Mouse (Mus musculus) left cerebral cortex, postnatal 25 days (tissue): ENCODE results near the gene Fundc1. TPM values are rescaled to one million over a fixed set of nuclear protein-coding genes. Genes with fewer than 3 reads are reported as not detected.
"Not testable (repeated sequence)": the region's sequence is repeated elsewhere in the genome, so short reads cannot be mapped to it uniquely, and the experiment has no call there.

Experiments used
- DNase-seq, 2 experiments: peaks; one replicate each; pipeline ENCODE4 v3.0.0; 2022; ENCODE audit warnings: low spot score in 2 of 2, mixed read lengths in 1 of 2
- intact Hi-C: fragments of 180-260 bp; cut with DNase I; formaldehyde crosslinking; loops from one replicate; pipeline ENCODE4 v1.15.1; 2025
- total RNA-seq, 2 experiments: library from RNA; stranded (reverse); gene quantifications; 2 replicates each; pipeline ENCODE4 v1.2.3; 2021

Gene Fundc1
- total RNA-seq, result 10 to 100 TPM; 37.5 to 38.1 TPM

GRCm38 (mm10) chrX:17571621-17572459, at the start of gene Fundc1:
Gene Fundc1 (minus strand): TSS chrX:17572325.
- peak; percentile 89 to 97 for DNase-seq
- intact Hi-C loops, result loop anchor here (1.0 kb wide), 1 partner anchor 590 kb away; the partner anchor contains the start of gene Kdm6a

GRCm38 (mm10) chrX:17611253-17611652, 39.1 kb upstream of the Fundc1 start:
- no peak for DNase-seq
- intact Hi-C loops, result no loop called here

DNA sequence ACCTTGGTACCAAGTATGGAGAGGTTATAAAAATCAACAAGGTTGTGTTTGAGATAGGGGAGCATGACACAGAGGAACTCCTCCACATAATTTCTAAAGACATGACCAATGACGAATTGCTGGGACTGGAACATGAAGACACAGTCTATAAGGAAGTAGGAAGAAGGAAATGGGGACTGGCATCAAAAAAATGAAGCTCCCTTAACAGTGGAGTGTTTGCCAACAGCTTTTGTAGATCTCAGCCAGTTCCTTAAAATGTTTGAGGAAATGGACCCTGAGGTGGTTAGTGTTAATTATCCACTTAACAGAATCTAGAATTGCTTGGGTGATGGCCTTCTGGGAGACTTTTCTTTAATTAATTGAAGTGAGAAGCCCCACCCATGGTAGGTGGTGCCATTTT, 36.6 kb upstream of the Fundc1 start:
- DNase-seq, result no peak
- intact Hi-C loops, result no loop called here

GRCm38 (mm10) chrX:17607668-17608067, 35.5 kb upstream of the Fundc1 start:
- DNase-seq, result no peak
- intact Hi-C loops, result no loop called here

DNA sequence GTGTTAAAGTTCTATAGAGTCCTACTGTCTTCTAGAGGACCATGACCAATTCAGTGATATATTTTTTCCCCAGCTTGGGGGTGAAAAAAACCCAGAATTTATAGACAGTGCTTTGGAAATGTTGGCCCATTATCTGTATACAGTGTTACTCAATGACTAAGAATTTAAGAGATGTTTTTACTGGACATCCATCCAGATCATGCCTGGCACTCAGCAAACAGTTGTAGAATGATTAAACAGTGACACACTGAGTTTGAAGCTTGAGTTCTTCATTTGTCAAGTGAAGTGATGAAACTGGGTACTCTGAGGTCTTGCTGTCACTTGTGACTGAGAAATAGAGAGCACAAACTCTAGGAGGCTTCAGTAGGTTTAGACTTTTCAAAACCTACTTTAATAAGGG, 21.2 kb upstream of the Fundc1 start:
- intact Hi-C loops, result no loop called here
- DNase-seq, result no peak

DNA sequence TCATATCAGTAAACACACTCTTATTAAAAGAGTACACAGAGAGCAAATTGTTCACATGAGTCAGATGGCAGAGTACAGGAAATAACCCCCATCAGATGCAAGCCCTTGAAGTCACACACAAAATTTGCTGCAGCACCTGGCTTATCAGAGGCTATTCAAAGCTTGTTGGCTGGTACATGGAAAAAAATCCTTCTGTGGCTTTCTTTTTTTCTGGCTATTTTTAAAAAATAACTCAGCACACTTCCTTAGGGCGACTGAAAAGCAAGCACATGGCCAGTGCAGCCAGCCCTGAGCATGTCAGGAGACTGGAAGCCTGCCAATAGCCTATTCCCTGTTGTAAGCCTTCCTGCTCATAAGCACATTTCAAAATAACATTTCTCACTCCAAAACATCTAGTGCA, 18.6 kb upstream of the Fundc1 start:
- intact Hi-C loops, result no loop called here
- peak; percentile 28 to 53 for DNase-seq

DNA sequence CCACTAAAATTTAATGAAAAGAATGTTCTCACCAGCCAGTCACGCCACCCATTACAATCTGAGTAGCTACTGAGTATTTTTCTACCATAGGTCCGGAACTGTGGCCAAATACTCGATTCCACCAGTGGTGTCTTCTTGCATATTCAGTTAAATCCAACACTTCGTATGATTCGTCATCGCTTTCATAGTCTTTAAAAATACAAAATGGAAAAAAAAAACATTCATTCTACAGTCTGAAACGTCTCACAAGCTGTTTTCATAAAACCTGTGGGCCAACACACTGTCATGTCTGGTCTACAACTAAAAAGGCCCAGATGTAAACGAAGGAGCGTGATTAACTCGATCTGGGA, 879 bp downstream of the Fundc1 start:
- intact Hi-C loops, result loop anchor here (1.0 kb wide), 1 partner anchor 591 kb away; the partner anchor contains the start of gene Kdm6a
- DNase-seq, result no peak

- intact Hi-C loops, result no loop called here
- DNase-seq, result no peak
Measured at GRCm38 (mm10) chrX:17568670-17569069, 3.5 kb downstream of the Fundc1 start.

- DNase-seq, result no peak
- intact Hi-C loops, result no loop called here
Measured at GRCm38 (mm10) chrX:17565743-17566142, 6.4 kb downstream of the Fundc1 start.

GRCm38 (mm10) chrX:17564732-17565131, 7.4 kb downstream of the Fundc1 start:
- no peak for DNase-seq
- intact Hi-C loops, result no loop called here

GRCm38 (mm10) chrX:17558746-17559145, 13.4 kb downstream of the Fundc1 start:
- intact Hi-C loops, result no loop called here
- DNase-seq, result no peak

GRCm38 (mm10) chrX:17554488-17554887, 17.6 kb downstream of the Fundc1 start:
- intact Hi-C loops, result no loop called here
- no peak for DNase-seq

- DNase-seq, intact Hi-C loops: not testable (repeated sequence)
Measured at GRCm38 (mm10) chrX:17551586-17551985, 20.5 kb downstream of the Fundc1 start.

GRCm38 (mm10) chrX:17547143-17547806, 24.9 kb downstream of the Fundc1 start:
- intact Hi-C loops, result no loop called here
- DNase-seq, result peak in 1 of 2 experiments; percentile 15

- intact Hi-C loops, result no loop called here
Measured at GRCm38 (mm10) chrX:17544860-17545492, 27.1 kb downstream of the Fundc1 start.

DNA sequence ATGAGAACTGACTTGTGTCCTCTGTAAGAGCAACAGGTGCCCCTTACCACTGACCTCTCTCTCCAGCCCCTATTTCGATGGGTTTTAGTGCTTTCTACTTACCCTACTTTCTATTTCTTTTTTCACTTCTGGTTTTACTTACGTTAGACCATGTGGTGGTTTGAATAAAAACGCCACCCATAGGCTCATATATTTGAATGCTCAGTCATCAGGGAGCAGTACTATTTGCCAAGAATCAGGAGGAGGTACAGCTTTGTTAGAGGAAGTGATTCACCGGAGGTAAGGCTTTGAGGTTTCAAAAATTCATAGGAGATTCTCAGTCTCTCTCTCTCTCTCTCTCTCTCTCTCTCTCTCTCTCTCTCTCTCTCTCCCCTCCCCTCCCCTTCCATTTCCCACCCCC, 34.4 kb downstream of the Fundc1 start:
- intact Hi-C loops, result no loop called here
- no peak for DNase-seq

More at GRCm38 (mm10) chrX:17544860-17545492, 27.1 kb downstream of the Fundc1 start:
- peak in 1 of 2 experiments; percentile 26 for DNase-seq

DNA sequence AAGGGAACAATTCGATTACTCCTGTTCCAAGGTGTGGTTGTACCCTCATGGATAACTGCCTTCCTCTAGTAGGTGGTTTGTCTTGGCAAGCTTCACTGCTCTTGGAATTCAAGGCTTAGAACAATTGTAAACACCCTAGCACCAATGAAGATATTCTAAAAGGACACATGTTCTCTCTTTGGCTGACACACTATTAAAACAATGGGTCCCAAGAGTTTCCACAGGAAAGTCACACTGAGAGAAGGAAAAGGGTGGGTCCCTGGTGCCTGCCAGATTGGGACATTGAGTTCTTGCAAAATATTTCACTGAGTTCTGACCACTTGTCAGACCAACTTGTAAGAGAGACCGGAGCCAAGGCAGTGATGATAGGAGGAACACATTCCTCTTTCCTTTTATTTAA, 45.1 kb downstream of the Fundc1 start:
- DNase-seq, result no peak
- intact Hi-C loops, result no loop called here

- intact Hi-C loops, result no loop called here
- no peak for DNase-seq
Measured at GRCm38 (mm10) chrX:17521221-17521716, 50.9 kb downstream of the Fundc1 start.

GRCm38 (mm10) chrX:17520086-17520485, 52.0 kb downstream of the Fundc1 start:
- DNase-seq, result no peak
- intact Hi-C loops, result no loop called here

DNA sequence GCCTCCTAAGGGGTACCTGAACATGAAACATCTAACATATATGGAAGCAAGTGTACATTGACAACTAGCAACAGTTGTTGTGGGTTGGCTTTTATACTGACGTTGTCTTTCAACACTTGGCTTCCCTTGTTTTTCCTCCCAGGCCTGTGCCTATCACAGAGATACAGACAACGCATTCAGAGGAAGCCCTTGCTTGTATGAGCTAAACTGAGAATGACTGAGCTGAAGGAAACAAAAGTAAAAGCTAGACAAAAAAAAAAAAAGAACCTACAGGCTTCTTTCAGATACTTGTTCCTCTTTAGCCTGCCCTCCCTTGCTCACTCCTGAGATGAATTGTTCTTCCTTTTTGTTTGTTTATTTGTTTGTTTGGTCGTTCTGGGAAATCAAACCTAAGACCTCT, 58.1 kb downstream of the Fundc1 start:
- no peak for DNase-seq
- intact Hi-C loops, result no loop called here
